Mouse (Mus musculus) midbrain, embryonic 12.5 days (tissue): ENCODE data around the gene Fen1. TPM values are rescaled to one million over a fixed set of nuclear protein-coding genes. Genes with fewer than 3 reads are reported as not detected.

Source experiments
- ATAC-seq: fragments of 200-750 bp; cut with Nextera tagmentation; 2 replicates; pipeline ENCODE4 v1.8.0; 2017; ENCODE audit warnings: low read depth, moderate TSS enrichment, moderate library complexity; ENCODE audit not compliant: low FRiP score
- H3K27ac ChIP-seq: fragments of 300-500 bp; sonication (generic); replicated peaks from 2 replicates; pipeline ENCODE4 v1.5.1; 2016; ENCODE audit warnings: mild to moderate bottlenecking
- H3K27me3 ChIP-seq: fragments of 300-500 bp; sonication (generic); 2 replicates; pipeline ENCODE4 v1.6.1; 2016; ENCODE audit warnings: mild to moderate bottlenecking
- H3K36me3 ChIP-seq: fragments of 300-500 bp; sonication (generic); 2 replicates; pipeline ENCODE4 v1.6.1; 2016
- H3K4me1 ChIP-seq: fragments of 300-500 bp; sonication (generic); 2 replicates; pipeline ENCODE4 v1.6.1; 2016
- H3K4me2 ChIP-seq: fragments of 300-500 bp; sonication (generic); replicated peaks from 2 replicates; pipeline ENCODE4 v1.6.1; 2016; ENCODE audit warnings: mild to moderate bottlenecking, moderate library complexity
- H3K4me3 ChIP-seq: fragments of 300-500 bp; sonication (generic); 2 replicates; pipeline ENCODE4 v1.5.1; 2016; ENCODE audit warnings: mild to moderate bottlenecking
- H3K9ac ChIP-seq: fragments of 300-500 bp; sonication (generic); replicated peaks from 2 replicates; pipeline ENCODE4 v1.6.1; 2016; ENCODE audit warnings: mild to moderate bottlenecking, moderate library complexity
- H3K9me3 ChIP-seq: fragments of 300-500 bp; sonication (generic); 2 replicates; pipeline ENCODE4 v1.6.1; 2016; ENCODE audit warnings: mild to moderate bottlenecking
- WGBS: fragments of 180-500 bp; shearing (Covaris S2); methylation state at CpG from one replicate; pipeline ENCODE4 v1.1.7; 2016; 5-methylcytosine and 5-hydroxymethylcytosine counted together
- polyA plus RNA-seq: library from polyadenylated mRNA; unstranded; fragments of >200 nt; fragmentation: Nextera tagmentation; extraction: Ambion mirVana; gene quantifications from 2 replicates; pipeline ENCODE4 v1.2.1, GENCODE M21; 2016

Gene Fen1
- polyA plus RNA-seq = 95.9 and 98.9 TPM in 2 replicates

- peak; percentile 93 for ATAC-seq
- peak within 1 kb of the TSS; percentile 89 for H3K4me3 ChIP-seq
- under 1% methylated on average over 40 of the region's 40 CpGs for WGBS
- peak within 1 kb of the TSS; percentile 93 for H3K4me2 ChIP-seq
- peak within 1 kb of the TSS; percentile 87 for H3K9ac ChIP-seq
- H3K27me3 ChIP-seq = no peaks in the 10 kb centered on the region
- H3K27ac ChIP-seq = peak within 1 kb of the TSS; percentile 76
- H3K4me1 ChIP-seq = peaks cover 18% of the 10 kb centered on the region
- no peaks in the 10 kb centered on the region for H3K9me3 ChIP-seq
- peaks cover 56% of the 10 kb centered on the region for H3K36me3 ChIP-seq
Observed at GRCm38 (mm10) chr19:10203848-10204615, at the start of gene Fen1, which contains the start of gene Tmem258. Gene Fen1, minus strand, starts transcription at chr19:10204169. Gene Tmem258, plus strand, starts transcription at chr19:10204014.

GRCm38 (mm10) chr19:10248128-10248527, 44.2 kb upstream of the Fen1 start:
- Histone ChIP-seq H3K9me3 (no peaks in the 10 kb centered on the region), H3K36me3 (0 out of 2 replicates have a peak, but pooled peaks cover 4% of the 10 kb centered on the region), H3K4me3 (no peak overlapping the region), H3K4me2 (no peak overlapping the region), H3K27ac (no peak overlapping the region), H3K27me3 (peaks cover 11% of the 10 kb centered on the region; the same call in 1 of the 2 replicates), H3K9ac (no peak overlapping the region), H3K4me1 (peaks cover 3% of the 10 kb centered on the region)
- WGBS = 62% methylated on average over 20 of the region's 20 CpGs
- no peak for ATAC-seq

- Histone ChIP-seq H3K36me3 (0 out of 2 replicates have a peak, but pooled peaks cover 4% of the 10 kb centered on the region), H3K9ac (no peak overlapping the region), H3K27me3 (peaks cover 11% of the 10 kb centered on the region; the same call in 1 of the 2 replicates), H3K9me3 (no peaks in the 10 kb centered on the region), H3K4me1 (peaks cover 9% of the 10 kb centered on the region), H3K4me2 (no peak overlapping the region), H3K27ac (no peak overlapping the region), H3K4me3 (no peak overlapping the region)
- 56% methylated on average over 6 of the region's 6 CpGs for WGBS
- no peak for ATAC-seq
Observed at GRCm38 (mm10) chr19:10247165-10247564, 43.2 kb upstream of the Fen1 start.

GRCm38 (mm10) chr19:10244183-10244582, 40.2 kb upstream of the Fen1 start:
- H3K27ac ChIP-seq = no peak overlapping the region
- H3K4me1 ChIP-seq = peaks cover 17% of the 10 kb centered on the region
- H3K9me3 ChIP-seq = no peaks in the 10 kb centered on the region
- H3K27me3 ChIP-seq = peaks cover 27% of the 10 kb centered on the region
- 23% methylated on average over 3 of the region's 3 CpGs for WGBS
- no peak overlapping the region for H3K4me3 ChIP-seq
- H3K4me2 ChIP-seq = no peak overlapping the region
- no peak for ATAC-seq
- H3K9ac ChIP-seq = no peak overlapping the region
- H3K36me3 ChIP-seq = 0 out of 2 replicates have a peak, but pooled peaks cover 4% of the 10 kb centered on the region

- Histone ChIP-seq H3K9ac (no peak overlapping the region), H3K27me3 (peaks cover 33% of the 10 kb centered on the region), H3K4me3 (no peak overlapping the region), H3K9me3 (no peaks in the 10 kb centered on the region), H3K4me1 (peaks cover 17% of the 10 kb centered on the region), H3K27ac (no peak overlapping the region), H3K36me3 (0 out of 2 replicates have a peak, but pooled peaks cover 4% of the 10 kb centered on the region), H3K4me2 (no peak overlapping the region)
- no peak for ATAC-seq
- 0% methylated on average over 6 of the region's 8 CpGs for WGBS
Observed at GRCm38 (mm10) chr19:10242916-10243315, 38.9 kb upstream of the Fen1 start.

GRCm38 (mm10) chr19:10240654-10241305, 36.8 kb upstream of the Fen1 start, which contains the start of gene Myrf:
Gene Myrf, minus strand, starts transcription at chr19:10240748.
- ATAC-seq = peak; percentile 83
- WGBS = 8% methylated on average over 43 of the region's 43 CpGs
- H3K4me2 ChIP-seq = peak within 1 kb of the TSS; percentile 75
- no peaks in the 10 kb centered on the region for H3K9me3 ChIP-seq
- peaks cover 17% of the 10 kb centered on the region for H3K4me1 ChIP-seq
- peaks cover 34% of the 10 kb centered on the region for H3K27me3 ChIP-seq
- no peaks in the 10 kb centered on the region for H3K36me3 ChIP-seq
- peak within 1 kb of the TSS; percentile 48 for H3K4me3 ChIP-seq
- no peak within 1 kb of the TSS for H3K27ac ChIP-seq
- peak within 1 kb of the TSS; percentile 44 for H3K9ac ChIP-seq

- H3K9me3 ChIP-seq = no peaks in the 10 kb centered on the region
- 3% methylated on average over 25 of the region's 26 CpGs for WGBS
- ATAC-seq = peak; percentile 7
- no peaks in the 10 kb centered on the region for H3K36me3 ChIP-seq
- H3K4me1 ChIP-seq = peaks cover 17% of the 10 kb centered on the region
- H3K27ac ChIP-seq = no peak overlapping the region
- H3K4me3 ChIP-seq = peak overlapping the region; percentile 48
- peak overlapping the region; percentile 75 for H3K4me2 ChIP-seq
- H3K9ac ChIP-seq = peak overlapping the region; percentile 44
- H3K27me3 ChIP-seq = peaks cover 34% of the 10 kb centered on the region
Observed at GRCm38 (mm10) chr19:10239975-10240653, 36.1 kb upstream of the Fen1 start.

GRCm38 (mm10) chr19:10239419-10239818, 35.5 kb upstream of the Fen1 start:
- no peak overlapping the region for H3K4me3 ChIP-seq
- no peak overlapping the region for H3K27ac ChIP-seq
- no peaks in the 10 kb centered on the region for H3K36me3 ChIP-seq
- 53% methylated on average over 2 of the region's 2 CpGs for WGBS
- H3K4me2 ChIP-seq = peak overlapping the region; percentile 75; the same call in 1 of the 2 replicates
- H3K9ac ChIP-seq = no peak overlapping the region
- H3K27me3 ChIP-seq = peaks cover 34% of the 10 kb centered on the region
- no peaks in the 10 kb centered on the region for H3K9me3 ChIP-seq
- H3K4me1 ChIP-seq = peaks cover 17% of the 10 kb centered on the region
- ATAC-seq = no peak

- WGBS = 57% methylated on average over 3 of the region's 3 CpGs
- no peaks in the 10 kb centered on the region for H3K9me3 ChIP-seq
- H3K4me3 ChIP-seq = no peak overlapping the region
- ATAC-seq = no peak
- no peak overlapping the region for H3K27ac ChIP-seq
- no peak overlapping the region for H3K4me2 ChIP-seq
- H3K4me1 ChIP-seq = peaks cover 17% of the 10 kb centered on the region
- H3K27me3 ChIP-seq = peaks cover 30% of the 10 kb centered on the region
- H3K36me3 ChIP-seq = no peaks in the 10 kb centered on the region
- no peak overlapping the region for H3K9ac ChIP-seq
Observed at GRCm38 (mm10) chr19:10238477-10238876, 34.5 kb upstream of the Fen1 start.

- no peak overlapping the region for H3K4me3 ChIP-seq
- peaks cover 17% of the 10 kb centered on the region for H3K4me1 ChIP-seq
- no peak overlapping the region for H3K9ac ChIP-seq
- WGBS = 86% methylated on average over 9 of the region's 9 CpGs
- no peaks in the 10 kb centered on the region for H3K36me3 ChIP-seq
- peaks cover 45% of the 10 kb centered on the region for H3K27me3 ChIP-seq
- no peaks in the 10 kb centered on the region for H3K9me3 ChIP-seq
- H3K27ac ChIP-seq = no peak overlapping the region
- ATAC-seq = no peak
- H3K4me2 ChIP-seq = no peak overlapping the region
Observed at GRCm38 (mm10) chr19:10235784-10236565, 32.0 kb upstream of the Fen1 start.

GRCm38 (mm10) chr19:10232327-10233017, 28.5 kb upstream of the Fen1 start:
- WGBS = 38% methylated on average over 9 of the region's 9 CpGs
- Histone ChIP-seq H3K36me3 (no peaks in the 10 kb centered on the region), H3K4me1 (peaks cover 13% of the 10 kb centered on the region; the same call in 1 of the 2 replicates), H3K4me3 (no peak overlapping the region), H3K9me3 (no peaks in the 10 kb centered on the region), H3K27ac (no peak overlapping the region), H3K9ac (no peak overlapping the region), H3K4me2 (no peak overlapping the region), H3K27me3 (peaks cover 21% of the 10 kb centered on the region)
- ATAC-seq = no peak
